Mouse (Mus musculus) spleen, postnatal 10 days (tissue): ENCODE measurements around the gene Slc38a10.
A peak's percentile ranks its signal among the peaks of the same experiment; 100 is the strongest.

Source experiments
- DNase-seq, 2 experiments: peaks; one replicate each; pipeline ENCODE4 v3.0.0; 2021 to 2022; ENCODE audit warnings: low spot score in 2 of 2

Gene Slc38a10

GRCm38 (mm10) chr11:120140255-120140654 is 10.9 kb downstream of the Slc38a10 start:
- DNase-seq: no peak

GRCm38 (mm10) chr11:120139309-120139731 is 11.8 kb downstream of the Slc38a10 start:
- DNase-seq: no peak

GRCm38 (mm10) chr11:120137625-120138004 is 13.5 kb downstream of the Slc38a10 start:
- no peak for DNase-seq

GRCm38 (mm10) chr11:120136796-120137624 is 14.1 kb downstream of the Slc38a10 start:
- DNase-seq: peak in 1 of 2 experiments; percentile 33

- no peak for DNase-seq
Observed at GRCm38 (mm10) chr11:120136195-120136594, 15.0 kb downstream of the Slc38a10 start.

- no peak for DNase-seq
Observed at GRCm38 (mm10) chr11:120134847-120135530, 16.2 kb downstream of the Slc38a10 start.

GRCm38 (mm10) chr11:120134148-120134547 is 17.0 kb downstream of the Slc38a10 start:
- no peak for DNase-seq

GRCm38 (mm10) chr11:120129281-120129680 is 21.9 kb downstream of the Slc38a10 start:
- no peak for DNase-seq

- no peak for DNase-seq
Observed at GRCm38 (mm10) chr11:120126845-120127244, 24.3 kb downstream of the Slc38a10 start.

- DNase-seq: no peak
Observed at GRCm38 (mm10) chr11:120122126-120122525, 29.0 kb downstream of the Slc38a10 start.

- DNase-seq: peak in 1 of 2 experiments; percentile 60
Observed at GRCm38 (mm10) chr11:120120642-120121420, 30.3 kb downstream of the Slc38a10 start.

GRCm38 (mm10) chr11:120119936-120120541 is 31.1 kb downstream of the Slc38a10 start:
- no peak for DNase-seq

GRCm38 (mm10) chr11:120119108-120119507 is 32.0 kb downstream of the Slc38a10 start:
- no peak for DNase-seq

- no peak for DNase-seq
Observed at GRCm38 (mm10) chr11:120117626-120118025, 33.5 kb downstream of the Slc38a10 start.

GRCm38 (mm10) chr11:120114488-120115215 is 36.5 kb downstream of the Slc38a10 start:
- DNase-seq: no peak

- DNase-seq: no peak
Observed at GRCm38 (mm10) chr11:120112136-120112535, 39.0 kb downstream of the Slc38a10 start.

GRCm38 (mm10) chr11:120111033-120111432 is 40.1 kb downstream of the Slc38a10 start:
- peak; percentile 36 to 67 for DNase-seq

- DNase-seq: no peak
Observed at GRCm38 (mm10) chr11:120110554-120110953, 40.6 kb downstream of the Slc38a10 start.

GRCm38 (mm10) chr11:120109558-120110210 is 41.5 kb downstream of the Slc38a10 start:
- no peak for DNase-seq

GRCm38 (mm10) chr11:120107796-120108195 is 43.4 kb downstream of the Slc38a10 start:
- DNase-seq: no peak
